Mouse (Mus musculus) layer of hippocampus, adult 8-10 months (tissue): ENCODE results near the gene Rfesd. TPM values are rescaled to one million over a fixed set of nuclear protein-coding genes. Genes with fewer than 3 reads are reported as not detected.

ENCODE experiments used
- DNase-seq, 2 experiments: peaks; one replicate each; pipeline ENCODE4 v3.0.0; 2022; ENCODE audit warnings: low spot score in 2 of 2
- total RNA-seq, 4 experiments: library from RNA; stranded (reverse); gene quantifications; 2 replicates each; pipeline ENCODE4 v1.2.4; 2022

The Rfesd gene
- total RNA-seq = 10 to 100 TPM; 16.3 to 21.6 (median 17.2) TPM

GRCm38 (mm10) chr13:76017974-76018843 lies at the start of gene Rfesd:
Rfesd (minus strand) TSS chr13:76018719.
- peak; percentile 96 to 97 for DNase-seq

GRCm38 (mm10) chr13:76064363-76064945 lies 45.9 kb upstream of the Rfesd start:
- DNase-seq = no peak

GRCm38 (mm10) chr13:76063548-76063947 lies 45.0 kb upstream of the Rfesd start:
- DNase-seq = no peak

GRCm38 (mm10) chr13:76062569-76062968 lies 44.0 kb upstream of the Rfesd start:
- DNase-seq = no peak

- DNase-seq = no peak
These were observed 43.6 kb upstream of the Rfesd start for GRCm38 (mm10) chr13:76062126-76062525.

- DNase-seq = no peak
These were observed 41.1 kb upstream of the Rfesd start for GRCm38 (mm10) chr13:76059591-76059990.

- peak; percentile 15 to 24 for DNase-seq
These were observed 38.9 kb upstream of the Rfesd start for GRCm38 (mm10) chr13:76057267-76058069.

GRCm38 (mm10) chr13:76056896-76057266 lies 38.4 kb upstream of the Rfesd start, which contains the start of gene Gpr150:
Gpr150 (minus strand) TSS chr13:76056996.
- no peak for DNase-seq

- DNase-seq = peak; percentile 44 to 66
These were observed 37.8 kb upstream of the Rfesd start for GRCm38 (mm10) chr13:76056261-76056724.

- DNase-seq = peak; percentile 9 to 21
These were observed 37.1 kb upstream of the Rfesd start for GRCm38 (mm10) chr13:76055391-76056232.

- no peak for DNase-seq
These were observed 26.5 kb upstream of the Rfesd start for GRCm38 (mm10) chr13:76044971-76045370.

GRCm38 (mm10) chr13:76042455-76042854 lies 23.9 kb upstream of the Rfesd start:
- no peak for DNase-seq

GRCm38 (mm10) chr13:76024588-76024987 lies 6.1 kb upstream of the Rfesd start:
- no peak for DNase-seq

GRCm38 (mm10) chr13:76021782-76022181 lies 3.3 kb upstream of the Rfesd start:
- no peak for DNase-seq

- DNase-seq = no peak
These were observed 403 bp upstream of the Rfesd start for GRCm38 (mm10) chr13:76018844-76019400.

GRCm38 (mm10) chr13:76017465-76017864 lies 1.1 kb downstream of the Rfesd start:
- no peak for DNase-seq

- no peak for DNase-seq
These were observed 4.0 kb downstream of the Rfesd start for GRCm38 (mm10) chr13:76014511-76014910.

GRCm38 (mm10) chr13:76003272-76003671 lies 15.2 kb downstream of the Rfesd start:
- DNase-seq = no peak

- DNase-seq = no peak
These were observed 26.1 kb downstream of the Rfesd start for GRCm38 (mm10) chr13:75992169-75993028.

GRCm38 (mm10) chr13:75988096-75988495 lies 30.4 kb downstream of the Rfesd start:
- no peak for DNase-seq
